In the genomic region with DNA sequence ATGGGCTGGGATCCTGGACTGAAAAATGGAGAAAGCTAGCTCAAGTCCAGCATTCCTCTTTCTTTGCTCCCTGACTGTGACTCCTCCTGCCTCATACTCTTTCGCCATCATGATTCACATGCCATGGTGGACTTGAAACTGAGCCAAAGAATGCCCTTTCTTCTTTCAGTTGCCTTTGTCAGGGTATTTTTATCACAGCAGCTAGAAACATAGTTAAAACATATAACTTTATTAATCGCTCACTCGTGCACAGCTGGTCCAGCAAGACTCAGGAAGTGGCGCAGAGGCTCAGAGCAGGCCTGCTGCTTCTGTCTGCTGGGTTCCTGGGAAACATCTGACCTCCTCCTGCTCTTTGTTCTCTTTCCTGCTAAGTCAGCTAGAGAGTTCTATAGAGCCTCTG, we compare ENCODE assay signal across 15 mouse cellular contexts.
A peak's percentile ranks its signal among the peaks of the same experiment; 100 is the strongest.
DNase-seq lines count a peak whose midpoint lies in the region; ATAC-seq and TF ChIP-seq lines count a peak whose summit lies in the region.
"Had no signal": no experiment of that assay in that cellular context is flagged by ENCODE, and none has a peak within 500 bp of the region (broad histone marks: within the 10 kb centered on the region; RNA-seq: fewer than 3 reads in every experiment).

No protein-coding gene starts in this region.

- TF ChIP-seq CTCF in lung, adult 2 months (IDR thresholded peaks at IDR 0.05; ENCODE audit: insufficient read depth, low read length): no peak
- TF ChIP-seq CTCF in intestine, postnatal 0 days (IDR thresholded peaks at IDR 0.05; ENCODE audit: low read depth): no peak

- no peak for ATAC-seq in forebrain, embryonic 14.5 days
- peak; percentile 64; the same call in 1 of the 2 replicates for ATAC-seq in lung, embryonic 16.5 days (ENCODE audit: low read depth)
- peak; percentile 44; the same call in 1 of the 2 replicates for ATAC-seq in intestine, postnatal 0 days
- ATAC-seq: forebrain, postnatal 0 days had no signal

- peak overlapping the region; percentile 12; the same call in 1 of the 2 replicates for H3K27ac ChIP-seq in forebrain, embryonic 10.5 days
- H3K27ac ChIP-seq in forebrain, embryonic 14.5 days (ENCODE audit: low read depth, low read length): no peak overlapping the region
- peak overlapping the region; percentile 59 for H3K27ac ChIP-seq in lung, embryonic 16.5 days (ENCODE audit: low read length)
- 0 out of 2 replicates have a peak overlapping the region, but pooled peaks have one; percentile 5 for H3K27ac ChIP-seq in intestine, postnatal 0 days (ENCODE audit: low read depth, low read length)
- H3K27ac ChIP-seq: liver, embryonic 14.5 days had no signal

- H3K4me2 ChIP-seq in forebrain, embryonic 14.5 days (ENCODE audit: low read length): no peak overlapping the region
- no peak overlapping the region for H3K4me2 ChIP-seq in lung, embryonic 16.5 days (ENCODE audit: low read depth, low read length)
- no peak overlapping the region for H3K4me2 ChIP-seq in intestine, postnatal 0 days (replicated peaks; ENCODE audit: low read depth)
- H3K4me2 ChIP-seq: midbrain, embryonic 11.5 days had no signal

- WGBS in forebrain, embryonic 10.5 days: 87% methylated on average over 4 of the region's 4 CpGs
- WGBS in forebrain, embryonic 14.5 days: 73% methylated on average over 4 of the region's 4 CpGs
- 45% methylated on average over 4 of the region's 4 CpGs for WGBS in lung, embryonic 16.5 days
- 49% methylated on average over 4 of the region's 4 CpGs for WGBS in lung, adult 2 months
- 28% methylated on average over 4 of the region's 4 CpGs for WGBS in intestine, postnatal 0 days

- H3K9ac ChIP-seq in forebrain, embryonic 14.5 days (ENCODE audit: low read length): no peak overlapping the region
- no peak overlapping the region for H3K9ac ChIP-seq in lung, embryonic 16.5 days (ENCODE audit: low read length)
- no peak overlapping the region for H3K9ac ChIP-seq in intestine, postnatal 0 days (ENCODE audit: low read depth, low read length)
- H3K9ac ChIP-seq: forebrain, postnatal 0 days; liver, embryonic 14.5 days had no signal

- H3K4me3 ChIP-seq in forebrain, embryonic 10.5 days: no peak overlapping the region
- no peak overlapping the region for H3K4me3 ChIP-seq in forebrain, embryonic 14.5 days (ENCODE audit: low read depth, low read length)
- no peak overlapping the region for H3K4me3 ChIP-seq in lung, embryonic 16.5 days (ENCODE audit: low read length)
- H3K4me3 ChIP-seq in lung, adult 2 months (replicated peaks; ENCODE audit: extremely low read depth, low read depth, low read length): no peak overlapping the region
- H3K4me3 ChIP-seq in intestine, postnatal 0 days (ENCODE audit: low read depth, low read length): no peak overlapping the region

- H3K27me3 ChIP-seq in forebrain, embryonic 10.5 days (ENCODE audit: poor library complexity, severe bottlenecking): 0 out of 2 replicates have a peak, but pooled peaks cover 5% of the 10 kb centered on the region
- H3K27me3 ChIP-seq in forebrain, embryonic 14.5 days (replicated peaks; ENCODE audit: control insufficient read depth, insufficient read depth, low read length): no peaks in the 10 kb centered on the region
- no peaks in the 10 kb centered on the region for H3K27me3 ChIP-seq in lung, embryonic 16.5 days (ENCODE audit: control insufficient read depth, insufficient read depth, low read depth, low read length)
- H3K27me3 ChIP-seq in intestine, postnatal 0 days (replicated peaks; ENCODE audit: control insufficient read depth, insufficient read depth, low read length): no peaks in the 10 kb centered on the region
- H3K27me3 ChIP-seq: CH12.LX had no signal

- no peaks in the 10 kb centered on the region for H3K9me3 ChIP-seq in forebrain, embryonic 10.5 days
- H3K9me3 ChIP-seq in forebrain, embryonic 14.5 days (replicated peaks; ENCODE audit: control insufficient read depth, low read length): no peaks in the 10 kb centered on the region
- H3K9me3 ChIP-seq in lung, embryonic 16.5 days (ENCODE audit: control insufficient read depth, low read length): no peaks in the 10 kb centered on the region
- H3K9me3 ChIP-seq in intestine, postnatal 0 days (ENCODE audit: control insufficient read depth): no peaks in the 10 kb centered on the region

- TF ChIP-seq POLR2A in lung, adult 2 months (IDR thresholded peaks at IDR 0.05; ENCODE audit: borderline replicate concordance, extremely low read depth, low read depth, low read length): no peak

- peaks cover 24% of the 10 kb centered on the region for H3K4me1 ChIP-seq in forebrain, embryonic 10.5 days
- H3K4me1 ChIP-seq in forebrain, embryonic 14.5 days (ENCODE audit: control insufficient read depth, insufficient read depth, low read length): no peaks in the 10 kb centered on the region
- peaks cover 9% of the 10 kb centered on the region for H3K4me1 ChIP-seq in lung, embryonic 16.5 days (replicated peaks; ENCODE audit: control insufficient read depth, insufficient read depth, low read length)
- peaks cover 2% of the 10 kb centered on the region; the same call in 1 of the 2 replicates for H3K4me1 ChIP-seq in lung, adult 2 months (ENCODE audit: control insufficient read depth, insufficient read depth, low read length)
- peaks cover 4% of the 10 kb centered on the region; the same call in 1 of the 2 replicates for H3K4me1 ChIP-seq in intestine, postnatal 0 days (replicated peaks; ENCODE audit: control insufficient read depth, insufficient read depth, low read length)

- H3K36me3 ChIP-seq in forebrain, embryonic 10.5 days (replicated peaks): no peaks in the 10 kb centered on the region
- H3K36me3 ChIP-seq in forebrain, embryonic 14.5 days (ENCODE audit: control insufficient read depth, insufficient read depth, low read length): no peaks in the 10 kb centered on the region
- H3K36me3 ChIP-seq in lung, embryonic 16.5 days (ENCODE audit: control insufficient read depth, insufficient read depth, low read length): no peaks in the 10 kb centered on the region
- no peaks in the 10 kb centered on the region for H3K36me3 ChIP-seq in intestine, postnatal 0 days (ENCODE audit: control insufficient read depth, insufficient read depth)

- DNase-seq in forebrain, embryonic 10.5 days (ENCODE audit: extremely low spot score, low spot score): no peak
- DNase-seq in forebrain, embryonic 14.5 days (ENCODE audit: low spot score): no peak
- no peak for DNase-seq in lung, adult 2 months
- peak; percentile 34 for DNase-seq in CD4-positive, CD25-positive, alpha-beta regulatory T cell, adult 2 months (ENCODE audit: low read depth, low spot score)
- no peak for DNase-seq in embryo, embryonic 9.5 days (ENCODE audit: extremely low spot score)
- DNase-seq in layer of hippocampus, adult 9-10 months (ENCODE audit: low spot score): no peak
- DNase-seq: cerebellum, postnatal 14 days; forebrain, postnatal 0 days; gastrocnemius, postnatal 36 days; kidney, adult 9 months had no signal
